Mouse (Mus musculus) activated CD4-positive, CD25-positive, alpha-beta regulatory T cell, adult 9 weeks (primary cell): ENCODE results near the gene Nudt4. TPM values are rescaled to one million over a fixed set of nuclear protein-coding genes. Genes with fewer than 3 reads are reported as not detected.

Source experiments
- polyA plus RNA-seq: library from polyadenylated mRNA; unstranded; fragments of 100-300 nt; shearing (Covaris generic); gene quantifications from one replicate; pipeline ENCODE4 v1.2.1, GENCODE M21; 2017

Nudt4 gene
- 6.0 TPM for polyA plus RNA-seq

DNA sequence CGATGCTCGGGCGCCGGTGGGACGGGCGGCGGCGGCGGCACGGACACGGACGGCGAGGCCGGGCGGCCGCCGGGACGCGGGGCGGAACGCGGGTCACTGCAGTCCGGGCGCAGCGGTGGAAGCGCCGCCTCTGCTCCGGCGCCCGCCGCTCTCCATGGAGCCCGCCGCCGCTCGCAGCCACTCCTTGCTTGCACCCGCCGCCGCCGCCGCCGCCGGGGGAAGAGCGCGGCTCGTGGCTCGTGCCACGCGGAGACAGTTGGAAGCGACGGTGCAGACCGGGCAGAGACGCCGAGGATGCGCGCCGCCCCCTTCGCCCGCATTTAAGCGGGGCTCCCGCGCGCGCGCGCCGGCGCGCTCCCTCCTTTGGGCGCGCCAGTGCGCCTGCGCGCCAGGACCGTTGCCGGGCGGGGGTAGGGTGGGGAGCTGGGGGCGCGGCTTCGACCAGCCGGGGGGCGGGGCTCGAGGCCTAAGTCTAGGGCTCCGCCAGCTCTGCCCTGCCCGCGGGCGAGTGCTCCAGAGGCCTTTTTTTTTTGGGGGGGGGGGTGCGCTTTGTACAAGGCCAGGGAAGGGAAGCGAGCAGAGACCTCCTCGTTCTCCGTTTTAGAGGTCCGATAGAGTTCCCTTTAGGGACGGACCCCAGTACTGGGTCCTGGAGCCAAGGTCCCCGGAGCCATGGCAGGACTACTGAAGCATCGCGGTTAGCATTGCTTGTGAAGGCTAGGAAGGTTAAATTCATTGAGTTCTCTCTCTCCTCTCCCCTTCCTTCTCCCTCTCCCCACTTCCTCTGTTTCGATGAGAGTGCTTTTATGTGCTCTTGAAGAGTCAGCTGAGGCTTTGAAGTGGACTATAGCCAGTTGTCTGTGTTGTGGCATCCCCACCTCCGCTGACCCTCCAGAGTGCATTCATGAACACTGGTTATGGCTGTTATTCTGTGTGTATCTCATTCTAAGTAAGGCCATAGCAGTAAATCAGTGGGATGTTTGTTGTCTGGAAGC, at the start of gene Nudt4:
TSS of gene Nudt4 (minus strand) at position 296 of the 995 bp plus-strand sequence.

GRCm38 (mm10) chr10:95514656-95515292, 49.2 kb downstream of the Nudt4 start, which contains the start of gene Ube2n:
Ube2n (plus strand) TSS chr10:95515145.

DNA sequence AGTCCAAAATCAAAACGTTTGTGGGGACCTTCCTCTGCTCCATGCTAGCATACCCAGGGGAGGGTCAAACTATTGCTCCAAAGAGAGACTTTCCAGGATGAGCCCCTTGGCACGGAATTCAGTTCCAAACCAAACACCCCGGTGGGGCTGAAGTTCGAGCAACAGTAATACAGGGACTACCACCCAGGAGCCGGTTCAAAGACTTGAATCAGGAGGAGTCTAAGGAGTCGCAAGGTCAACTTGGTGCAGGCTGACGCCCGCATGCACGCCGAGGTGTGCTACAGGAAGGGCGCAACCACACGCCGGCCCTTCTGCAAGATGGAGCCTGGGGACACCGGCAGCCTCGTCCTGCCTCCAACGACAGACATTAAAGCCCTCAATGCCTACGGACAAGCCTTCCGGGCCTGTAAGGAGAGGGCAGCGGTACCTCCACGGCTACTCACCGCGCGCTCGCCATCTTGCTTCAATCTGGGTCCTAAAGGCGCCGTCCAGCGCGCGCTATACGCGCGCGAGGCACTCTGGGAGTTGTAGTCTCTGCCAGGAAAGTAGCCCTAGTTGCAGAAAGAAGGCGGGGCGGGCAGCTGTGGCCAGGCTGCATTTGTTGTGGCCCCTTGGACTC, 62.4 kb downstream of the Nudt4 start, which contains the start of gene Mrpl42:
TSS of gene Mrpl42 (minus strand) at position 478 of the 619 bp plus-strand sequence.

Other genes starting within 250 kb of the Nudt4 start
- 30.5 TPM for gene Cradd, start 240.0 kb downstream of the Nudt4 start, polyA plus RNA-seq
- 124 TPM for gene Socs2, start 147.0 kb downstream of the Nudt4 start, polyA plus RNA-seq
- 179 TPM for gene Mrpl42, start 62.2 kb downstream of the Nudt4 start, polyA plus RNA-seq
- gene Ube2n, start 49.0 kb downstream of the Nudt4 start, polyA plus RNA-seq: 337 TPM
- not detected for gene Anapc15-ps, start 109.3 kb upstream of the Nudt4 start, polyA plus RNA-seq